Mouse (Mus musculus) midbrain, embryonic 13.5 days (tissue): ENCODE data around the gene Stag3. TPM values are rescaled to one million over a fixed set of nuclear protein-coding genes. Genes with fewer than 3 reads are reported as not detected.
A peak's percentile ranks its signal among the peaks of the same experiment; 100 is the strongest.

ENCODE experiments used
- ATAC-seq: fragments of 200-750 bp; cut with Nextera tagmentation; 2 replicates; pipeline ENCODE4 v1.8.0; 2017; ENCODE audit warnings: mild to moderate bottlenecking, moderate TSS enrichment, moderate library complexity
- H3K27ac ChIP-seq: fragments of 300-500 bp; sonication (generic); 2 replicates; pipeline ENCODE4 v1.5.1; 2015; ENCODE audit warnings: inconsistent platforms, mild to moderate bottlenecking, moderate library complexity
- H3K27me3 ChIP-seq: fragments of 300-500 bp; sonication (generic); 2 replicates; pipeline ENCODE4 v1.6.1; 2015; ENCODE audit warnings: mild to moderate bottlenecking, inconsistent platforms
- H3K36me3 ChIP-seq: fragments of 300-500 bp; sonication (generic); 2 replicates; pipeline ENCODE4 v1.6.1; 2015; ENCODE audit warnings: mild to moderate bottlenecking, inconsistent platforms
- H3K4me1 ChIP-seq: fragments of 300-500 bp; sonication (generic); replicated peaks from 2 replicates; pipeline ENCODE4 v1.6.1; 2015; ENCODE audit warnings: inconsistent platforms
- H3K4me2 ChIP-seq: fragments of 300-500 bp; sonication (generic); replicated peaks from 2 replicates; pipeline ENCODE4 v1.6.1; 2015; ENCODE audit warnings: moderate library complexity, mild to moderate bottlenecking, inconsistent platforms
- H3K4me3 ChIP-seq: fragments of 300-500 bp; sonication (generic); replicated peaks from 2 replicates; pipeline ENCODE4 v1.5.1; 2015; ENCODE audit warnings: mild to moderate bottlenecking, inconsistent platforms
- H3K9ac ChIP-seq: fragments of 300-500 bp; sonication (generic); replicated peaks from 2 replicates; pipeline ENCODE4 v1.6.1; 2015; ENCODE audit warnings: mild to moderate bottlenecking, inconsistent platforms
- H3K9me3 ChIP-seq: fragments of 300-500 bp; sonication (generic); 2 replicates; pipeline ENCODE4 v1.6.1; 2016; ENCODE audit warnings: mild to moderate bottlenecking, inconsistent platforms
- WGBS: fragments of 180-500 bp; shearing (Covaris S2); methylation state at CpG from one replicate; pipeline ENCODE4 v1.1.7; 2015; 5-methylcytosine and 5-hydroxymethylcytosine counted together
- polyA plus RNA-seq: library from polyadenylated mRNA; unstranded; fragments of >200 nt; fragmentation: Nextera tagmentation; extraction: Ambion mirVana; gene quantifications from 2 replicates; pipeline ENCODE4 v1.2.1, GENCODE M21; 2015

Gene Stag3
- 4.8 and 5.4 TPM in 2 replicates for polyA plus RNA-seq

GRCm38 (mm10) chr5:138279585-138280424 lies at the start of gene Stag3, which contains the start of the genes Gm43720 and Gpc2:
TSS of gene Stag3 (plus strand) at chr5:138280240.
TSS of gene Gm43720 (minus strand) at chr5:138279958.
TSS of gene Gpc2 (minus strand) at chr5:138280005.
- ATAC-seq: peak; percentile 99
- peaks cover 8% of the 10 kb centered on the region for H3K27me3 ChIP-seq
- H3K27ac ChIP-seq: peak within 1 kb of the TSS; percentile 81
- peak within 1 kb of the TSS; percentile 94 for H3K9ac ChIP-seq
- under 1% methylated on average over 56 of the region's 56 CpGs for WGBS
- H3K4me1 ChIP-seq: peaks cover 43% of the 10 kb centered on the region
- peak within 1 kb of the TSS; percentile 85 for H3K4me3 ChIP-seq
- peak within 1 kb of the TSS; percentile 96 for H3K4me2 ChIP-seq
- peaks cover 31% of the 10 kb centered on the region for H3K36me3 ChIP-seq
- peaks cover 4% of the 10 kb centered on the region; the same call in 1 of the 2 replicates for H3K9me3 ChIP-seq

DNA sequence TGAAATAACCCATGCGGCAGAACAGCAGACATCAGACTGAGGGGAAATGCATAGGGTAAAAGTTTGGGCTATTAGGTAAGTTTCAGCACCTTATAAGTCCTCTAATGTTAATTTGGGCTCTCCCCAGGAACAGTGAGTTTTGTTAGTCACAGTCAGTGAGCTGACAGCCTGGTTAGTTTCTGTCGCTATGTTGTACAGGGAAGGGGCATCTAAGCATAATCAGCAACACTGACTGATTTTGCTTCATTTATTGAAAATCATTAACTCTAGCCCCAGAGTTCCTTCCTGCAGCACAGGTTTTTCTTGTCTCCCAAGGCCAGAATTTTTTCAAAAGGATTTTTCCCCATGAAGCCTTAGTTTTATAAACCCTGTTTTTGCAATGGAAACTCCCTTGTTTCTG lies 46.3 kb upstream of the Stag3 start:
- Histone ChIP-seq H3K27ac (no peak overlapping the region), H3K4me3 (no peak overlapping the region), H3K9me3 (no peaks in the 10 kb centered on the region), H3K9ac (no peak overlapping the region), H3K36me3 (no peaks in the 10 kb centered on the region), H3K4me1 (no peaks in the 10 kb centered on the region), H3K4me2 (no peak overlapping the region), H3K27me3 (no peaks in the 10 kb centered on the region)
- no peak for ATAC-seq
- WGBS: 88% methylated on average over 2 of the region's 2 CpGs

- Histone ChIP-seq H3K4me3 (no peak overlapping the region), H3K9me3 (no peaks in the 10 kb centered on the region), H3K36me3 (no peaks in the 10 kb centered on the region), H3K27ac (no peak overlapping the region), H3K4me2 (no peak overlapping the region), H3K9ac (no peak overlapping the region), H3K27me3 (no peaks in the 10 kb centered on the region), H3K4me1 (no peaks in the 10 kb centered on the region)
- no peak for ATAC-seq
These were observed 45.8 kb upstream of the Stag3 start for GRCm38 (mm10) chr5:138234224-138234623.

DNA sequence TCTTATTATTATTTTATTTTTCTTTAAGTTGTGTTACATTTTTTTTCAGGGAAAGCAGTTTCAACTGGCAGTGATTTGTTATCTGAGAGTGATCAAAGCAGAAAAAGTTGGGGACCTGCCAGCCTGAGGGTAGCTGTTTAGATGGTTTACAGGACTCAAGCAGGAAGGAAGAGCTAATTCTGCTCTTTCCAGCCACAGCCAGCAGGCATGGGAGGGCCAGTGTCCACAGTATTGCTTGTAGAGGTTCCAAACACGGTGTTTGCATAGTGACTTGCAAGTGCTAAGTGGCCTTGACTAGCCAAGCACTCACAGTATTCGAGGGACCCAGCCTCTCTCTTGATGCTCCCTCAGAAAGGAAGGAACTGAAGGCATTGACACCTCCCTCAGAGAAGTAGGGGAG lies 38.5 kb upstream of the Stag3 start:
- no peak overlapping the region for H3K9ac ChIP-seq
- no peak overlapping the region for H3K4me3 ChIP-seq
- H3K9me3 ChIP-seq: no peaks in the 10 kb centered on the region
- H3K27me3 ChIP-seq: no peaks in the 10 kb centered on the region
- H3K4me2 ChIP-seq: no peak overlapping the region
- 50% methylated on average over 2 of the region's 2 CpGs for WGBS
- ATAC-seq: no peak
- no peaks in the 10 kb centered on the region for H3K4me1 ChIP-seq
- no peak overlapping the region for H3K27ac ChIP-seq
- H3K36me3 ChIP-seq: no peaks in the 10 kb centered on the region

GRCm38 (mm10) chr5:138251144-138251543 lies 28.9 kb upstream of the Stag3 start:
- Histone ChIP-seq H3K36me3 (no peaks in the 10 kb centered on the region), H3K4me2 (no peak overlapping the region), H3K9me3 (no peaks in the 10 kb centered on the region), H3K27me3 (no peaks in the 10 kb centered on the region), H3K4me3 (no peak overlapping the region), H3K27ac (no peak overlapping the region), H3K4me1 (peaks cover 8% of the 10 kb centered on the region), H3K9ac (no peak overlapping the region)
- 89% methylated on average over 12 of the region's 12 CpGs for WGBS
- ATAC-seq: no peak

GRCm38 (mm10) chr5:138253061-138253460 lies 27.0 kb upstream of the Stag3 start:
- Histone ChIP-seq H3K4me1 (peaks cover 16% of the 10 kb centered on the region), H3K9me3 (no peaks in the 10 kb centered on the region), H3K27me3 (no peaks in the 10 kb centered on the region), H3K27ac (no peak overlapping the region), H3K4me3 (no peak overlapping the region), H3K4me2 (no peak overlapping the region), H3K9ac (no peak overlapping the region), H3K36me3 (0 out of 2 replicates have a peak, but pooled peaks cover 8% of the 10 kb centered on the region)
- no peak for ATAC-seq
- 91% methylated on average over 3 of the region's 3 CpGs for WGBS

DNA sequence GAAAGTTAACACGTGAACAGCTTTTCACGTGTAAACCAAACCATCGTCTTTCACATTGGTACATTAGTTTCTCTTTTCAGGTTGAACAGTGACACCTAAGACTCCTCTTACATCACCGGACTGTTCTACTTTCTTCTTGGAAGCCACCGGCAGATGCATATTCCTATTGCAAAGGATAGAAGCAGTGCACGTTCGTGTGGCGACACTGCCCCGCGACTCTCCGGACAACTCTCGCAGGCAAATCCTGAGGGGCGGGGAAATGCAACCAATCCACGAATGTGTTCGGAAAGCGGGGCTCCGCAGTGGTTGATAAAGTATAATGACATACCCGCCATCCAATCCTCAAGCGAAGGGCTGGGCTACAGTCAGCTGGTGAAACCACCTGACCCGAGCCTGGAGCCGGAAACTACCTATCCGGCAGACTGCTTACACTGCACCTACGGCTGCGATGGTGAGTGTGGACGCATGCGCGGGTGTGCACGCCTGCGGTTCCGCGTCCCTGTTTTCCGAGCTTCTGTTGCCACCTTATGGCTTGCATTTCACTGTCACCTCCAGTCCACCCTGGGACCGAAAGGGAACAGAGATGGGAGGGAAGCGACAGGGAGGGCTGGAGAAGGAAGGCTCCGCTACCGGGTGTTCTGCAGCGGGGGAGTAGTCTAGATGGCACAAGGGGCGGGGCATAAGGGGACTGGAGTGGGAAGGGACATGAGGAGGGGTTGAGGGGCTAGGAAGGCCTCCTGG lies 24.5 kb upstream of the Stag3 start, which contains the start of gene Lamtor4:
Lamtor4 (plus strand) TSS at position 130 of the 741 bp plus-strand sequence.
- H3K36me3 ChIP-seq: peaks cover 32% of the 10 kb centered on the region
- peak; percentile 100 for ATAC-seq
- H3K27me3 ChIP-seq: no peaks in the 10 kb centered on the region
- H3K4me3 ChIP-seq: peak within 1 kb of the TSS; percentile 65
- WGBS: under 1% methylated on average over 38 of the region's 38 CpGs
- H3K9me3 ChIP-seq: no peaks in the 10 kb centered on the region
- peaks cover 16% of the 10 kb centered on the region for H3K4me1 ChIP-seq
- peak within 1 kb of the TSS; percentile 73 for H3K9ac ChIP-seq
- H3K27ac ChIP-seq: peak within 1 kb of the TSS; percentile 85
- peak within 1 kb of the TSS; percentile 82 for H3K4me2 ChIP-seq

GRCm38 (mm10) chr5:138256094-138256467 lies 24.0 kb upstream of the Stag3 start:
- Histone ChIP-seq H3K27me3 (no peaks in the 10 kb centered on the region), H3K4me2 (peak overlapping the region; percentile 82), H3K27ac (peak overlapping the region; percentile 85), H3K4me3 (peak overlapping the region; percentile 65), H3K36me3 (peaks cover 38% of the 10 kb centered on the region), H3K9me3 (no peaks in the 10 kb centered on the region), H3K9ac (peak overlapping the region; percentile 73), H3K4me1 (peaks cover 16% of the 10 kb centered on the region)
- no peak; the same call in 1 of the 2 replicates for ATAC-seq
- WGBS: 20% methylated on average over 7 of the region's 7 CpGs

DNA sequence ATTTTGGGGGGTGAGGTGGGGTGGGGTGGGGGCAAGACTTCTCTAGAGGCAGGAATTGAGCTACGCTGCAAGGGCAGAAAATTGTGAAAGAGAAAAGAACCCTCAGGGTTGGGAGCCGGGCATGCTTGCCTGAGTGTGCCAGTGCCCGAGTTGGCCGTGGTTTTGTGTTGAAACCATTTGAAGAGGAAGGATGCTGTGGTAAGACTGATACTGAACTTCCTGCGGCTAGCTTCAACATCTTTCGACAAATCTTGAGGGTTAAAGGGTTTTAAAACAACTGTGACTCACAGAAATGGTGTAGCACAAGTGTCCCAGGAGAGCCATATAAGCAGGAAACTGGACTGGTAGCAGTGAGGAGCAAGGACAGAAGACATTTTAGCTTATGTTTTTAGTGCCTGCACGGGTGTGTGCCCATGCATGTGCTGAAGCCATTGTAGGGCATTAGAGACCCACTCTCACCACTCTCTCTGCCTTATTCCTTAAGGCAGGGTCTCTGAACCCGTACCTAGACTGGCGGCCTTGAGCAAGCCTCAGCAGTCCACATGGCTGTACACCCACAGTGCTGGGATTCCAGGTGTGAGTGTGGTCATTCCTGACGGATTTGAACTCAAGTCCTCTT lies 23.0 kb upstream of the Stag3 start:
- Histone ChIP-seq H3K9ac (peak overlapping the region; percentile 16; the same call in 1 of the 2 replicates), H3K4me2 (no peak overlapping the region), H3K27ac (no peak overlapping the region), H3K9me3 (no peaks in the 10 kb centered on the region), H3K4me1 (peaks cover 19% of the 10 kb centered on the region), H3K4me3 (no peak overlapping the region), H3K27me3 (no peaks in the 10 kb centered on the region), H3K36me3 (peaks cover 47% of the 10 kb centered on the region)
- WGBS: 90% methylated on average over 10 of the region's 10 CpGs
- ATAC-seq: no peak

GRCm38 (mm10) chr5:138257585-138257978 lies 22.5 kb upstream of the Stag3 start:
- Histone ChIP-seq H3K27me3 (no peaks in the 10 kb centered on the region), H3K9me3 (no peaks in the 10 kb centered on the region), H3K27ac (no peak overlapping the region), H3K4me1 (peaks cover 24% of the 10 kb centered on the region), H3K36me3 (peaks cover 50% of the 10 kb centered on the region), H3K9ac (no peak overlapping the region), H3K4me2 (no peak overlapping the region), H3K4me3 (no peak overlapping the region)
- WGBS: 91% methylated on average over 4 of the region's 4 CpGs
- no peak for ATAC-seq

- ATAC-seq: no peak
- Histone ChIP-seq H3K27me3 (no peaks in the 10 kb centered on the region), H3K9ac (no peak overlapping the region), H3K4me2 (no peak overlapping the region), H3K4me1 (peaks cover 29% of the 10 kb centered on the region), H3K27ac (no peak overlapping the region), H3K9me3 (no peaks in the 10 kb centered on the region), H3K4me3 (no peak overlapping the region), H3K36me3 (peaks cover 50% of the 10 kb centered on the region)
- WGBS: 91% methylated on average over 3 of the region's 3 CpGs
These were observed 22.0 kb upstream of the Stag3 start for GRCm38 (mm10) chr5:138258078-138258477.

DNA sequence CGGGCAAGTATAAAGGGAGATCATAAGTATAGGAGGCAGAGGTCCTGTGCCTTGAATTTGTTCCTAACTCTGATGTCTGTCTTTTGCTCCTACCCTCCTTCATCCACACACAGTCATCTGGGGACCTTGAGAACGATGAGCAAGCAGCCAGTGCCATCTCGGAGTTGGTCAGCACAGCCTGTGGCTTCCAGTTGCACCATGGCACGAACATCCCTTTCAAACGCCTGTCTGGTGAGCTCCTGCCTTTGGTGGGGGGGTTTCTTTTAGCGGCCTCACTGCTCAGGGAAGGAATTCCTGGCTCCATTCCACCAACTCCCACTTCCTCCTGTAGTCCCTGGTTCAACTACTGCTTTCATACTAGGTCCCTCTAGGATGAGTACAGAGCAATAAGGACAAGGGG lies 21.5 kb upstream of the Stag3 start:
- 93% methylated on average over 6 of the region's 6 CpGs for WGBS
- no peak for ATAC-seq
- H3K36me3 ChIP-seq: peaks cover 50% of the 10 kb centered on the region

More for the DNA sequence above, 21.5 kb upstream of the Stag3 start:
- Histone ChIP-seq H3K4me2 (no peak overlapping the region), H3K9ac (no peak overlapping the region), H3K27me3 (no peaks in the 10 kb centered on the region), H3K4me3 (no peak overlapping the region), H3K4me1 (peaks cover 31% of the 10 kb centered on the region), H3K9me3 (no peaks in the 10 kb centered on the region), H3K27ac (no peak overlapping the region)
